Mouse (Mus musculus) bone marrow, adult 2 months (tissue): ENCODE measurements around the gene Flt1. TPM values are rescaled to one million over a fixed set of nuclear protein-coding genes. Genes with fewer than 3 reads are reported as not detected.
"Not testable (repeated sequence)": the region's sequence is repeated elsewhere in the genome, so short reads cannot be mapped to it uniquely, and the experiment has no call there.

Source experiments
- H3K27ac ChIP-seq: fragments of 200-500 bp; 2 replicates; pipeline ENCODE4 v1.5.1; 2012; ENCODE audit warnings: low read depth, mild to moderate bottlenecking, control low read depth, inconsistent platforms, low read length; ENCODE audit not compliant: control insufficient read depth, poor library complexity, insufficient read depth
- H3K4me1 ChIP-seq: fragments of 200-500 bp; 2 replicates; pipeline ENCODE4 v1.6.1; 2011; ENCODE audit warnings: low read length; ENCODE audit not compliant: control insufficient read depth, insufficient read depth
- H3K4me3 ChIP-seq: fragments of 200-500 bp; replicated peaks from 2 replicates; pipeline ENCODE3; 2011; ENCODE audit warnings: mild to moderate bottlenecking, low read depth, low read length, control low read depth; ENCODE audit not compliant: control insufficient read depth
- CTCF ChIP-seq: fragments of 200-500 bp; IDR thresholded peaks from 2 replicates; pipeline ENCODE4 v1.5.1; 2011; ENCODE audit warnings: low read length, control low read depth; ENCODE audit not compliant: control insufficient read depth, insufficient read depth
- POLR2A ChIP-seq: fragments of 200-500 bp; IDR thresholded peaks from 2 replicates; pipeline ENCODE4 v1.6.1; 2011; ENCODE audit warnings: low read depth, mild to moderate bottlenecking, control low read depth, low read length, borderline replicate concordance; ENCODE audit not compliant: control insufficient read depth
- WGBS: fragments of 180-500 bp; shearing (Covaris S2); methylation state at CpG from one replicate; pipeline ENCODE4 v1.1.7; 2018; 5-methylcytosine and 5-hydroxymethylcytosine counted together
- polyA plus RNA-seq: library from polyadenylated mRNA; stranded (reverse); fragments of >200 nt; gene quantifications from 2 replicates; pipeline ENCODE4 v1.2.4, GENCODE M21; 2011; ENCODE audit warnings: low replicate concordance; ENCODE audit not compliant: missing spikeins, insufficient read depth, insufficient read length

Gene Flt1
- polyA plus RNA-seq, 1 experiment, result 5.1 TPM

GRCm38 (mm10) chr5:147579148-147579547, 146.7 kb downstream of the Flt1 start:
- Histone ChIP-seq H3K4me1 (no peaks in the 10 kb centered on the region; the same call in 1 of the 2 replicates), H3K27ac (no peak overlapping the region), H3K4me3 (no peak overlapping the region)
- no peak for TF ChIP-seq POLR2A
- peak; percentile 25; the same call in 1 of the 2 replicates for TF ChIP-seq CTCF
- 86% methylated on average over 7 of the region's 7 CpGs for WGBS

GRCm38 (mm10) chr5:147577003-147577402, 148.8 kb downstream of the Flt1 start:
- WGBS, result 62% methylated on average over 6 of the region's 6 CpGs
- TF ChIP-seq POLR2A, result no peak
- no peak for TF ChIP-seq CTCF
- Histone ChIP-seq H3K4me3 (no peak overlapping the region), H3K4me1 (no peaks in the 10 kb centered on the region; the same call in 1 of the 2 replicates), H3K27ac (no peak overlapping the region)

GRCm38 (mm10) chr5:147574517-147574916, 151.3 kb downstream of the Flt1 start:
- 11% methylated on average over 8 of the region's 8 CpGs for WGBS
- no peaks in the 10 kb centered on the region; the same call in 1 of the 2 replicates for H3K4me1 ChIP-seq
- TF ChIP-seq CTCF, result no peak
- TF ChIP-seq POLR2A, result no peak
- H3K4me3 ChIP-seq, result no peak overlapping the region
- H3K27ac ChIP-seq, result no peak overlapping the region

GRCm38 (mm10) chr5:147573555-147573954, 152.3 kb downstream of the Flt1 start:
- 75% methylated on average over 1 of the region's 1 CpGs for WGBS
- TF ChIP-seq POLR2A, result no peak
- TF ChIP-seq CTCF, result no peak
- Histone ChIP-seq H3K4me3 (no peak overlapping the region), H3K27ac (no peak overlapping the region), H3K4me1 (no peaks in the 10 kb centered on the region; the same call in 1 of the 2 replicates)

GRCm38 (mm10) chr5:147572695-147573094, 153.1 kb downstream of the Flt1 start:
- H3K4me3 ChIP-seq, result no peak overlapping the region
- H3K27ac ChIP-seq, result no peak overlapping the region
- TF ChIP-seq POLR2A, result no peak
- TF ChIP-seq CTCF, result no peak
- no peaks in the 10 kb centered on the region; the same call in 1 of the 2 replicates for H3K4me1 ChIP-seq
- 44% methylated on average over 7 of the region's 7 CpGs for WGBS

GRCm38 (mm10) chr5:147566335-147566734, 159.5 kb downstream of the Flt1 start:
- TF ChIP-seq POLR2A, result no peak
- no peak for TF ChIP-seq CTCF
- 85% methylated on average over 7 of the region's 7 CpGs for WGBS
- Histone ChIP-seq H3K4me1 (0 out of 2 replicates have a peak, but pooled peaks cover 1% of the 10 kb centered on the region), H3K27ac (no peak overlapping the region), H3K4me3 (no peak overlapping the region)

GRCm38 (mm10) chr5:147565444-147565843, 160.4 kb downstream of the Flt1 start:
- no peak for TF ChIP-seq CTCF
- TF ChIP-seq POLR2A, result no peak
- no peak overlapping the region for H3K27ac ChIP-seq
- 83% methylated on average over 7 of the region's 7 CpGs for WGBS

GRCm38 (mm10) chr5:147564140-147564590, 161.6 kb downstream of the Flt1 start:
- H3K4me3 ChIP-seq, result peak overlapping the region; percentile 4
- no peak for TF ChIP-seq CTCF
- no peak for TF ChIP-seq POLR2A
- H3K4me1 ChIP-seq, result 0 out of 2 replicates have a peak, but pooled peaks cover 1% of the 10 kb centered on the region
- WGBS, result 17% methylated on average over 16 of the region's 16 CpGs
- no peak overlapping the region for H3K27ac ChIP-seq

More at GRCm38 (mm10) chr5:147565444-147565843, 160.4 kb downstream of the Flt1 start:
- Histone ChIP-seq H3K4me3 (no peak overlapping the region), H3K4me1 (0 out of 2 replicates have a peak, but pooled peaks cover 1% of the 10 kb centered on the region)

GRCm38 (mm10) chr5:147563511-147564139, 162.2 kb downstream of the Flt1 start:
- Histone ChIP-seq H3K4me3 (no peak overlapping the region), H3K4me1 (0 out of 2 replicates have a peak, but pooled peaks cover 1% of the 10 kb centered on the region), H3K27ac (no peak overlapping the region)
- WGBS, result 61% methylated on average over 18 of the region's 18 CpGs
- TF ChIP-seq POLR2A (no peak), CTCF (no peak)

- not testable (repeated sequence) for H3K4me3 ChIP-seq, H3K27ac ChIP-seq, H3K4me1 ChIP-seq
- 62% methylated on average over 6 of the region's 6 CpGs for WGBS
Observed at GRCm38 (mm10) chr5:147557641-147558040, 168.2 kb downstream of the Flt1 start.
